Mouse (Mus musculus) limb, embryonic 15.5 days (tissue): ENCODE data around the gene Hoxa9. TPM values are rescaled to one million over a fixed set of nuclear protein-coding genes. Genes with fewer than 3 reads are reported as not detected.
A peak's percentile ranks its signal among the peaks of the same experiment; 100 is the strongest.

Source experiments
- ATAC-seq: fragments of 200-750 bp; cut with Nextera tagmentation; 2 replicates; pipeline ENCODE4 v1.8.0; 2017; ENCODE audit warnings: low read depth, moderate TSS enrichment; ENCODE audit not compliant: insufficient number of reproducible peaks, low FRiP score, low TSS enrichment
- H3K27ac ChIP-seq: fragments of 300-500 bp; sonication (generic); 2 replicates; pipeline ENCODE4 v1.5.1; 2015; ENCODE audit warnings: moderate library complexity, mild to moderate bottlenecking, inconsistent platforms
- H3K27me3 ChIP-seq: fragments of 300-500 bp; sonication (generic); 2 replicates; pipeline ENCODE4 v1.6.1; 2015; ENCODE audit warnings: inconsistent platforms
- H3K36me3 ChIP-seq: fragments of 300-500 bp; sonication (generic); 2 replicates; pipeline ENCODE4 v1.6.1; 2015; ENCODE audit warnings: inconsistent platforms
- H3K4me1 ChIP-seq: fragments of 300-500 bp; sonication (generic); 2 replicates; pipeline ENCODE4 v1.6.1; 2015; ENCODE audit warnings: inconsistent platforms
- H3K4me2 ChIP-seq: fragments of 300-500 bp; sonication (generic); 2 replicates; pipeline ENCODE4 v1.6.1; 2015; ENCODE audit warnings: mild to moderate bottlenecking, inconsistent platforms
- H3K4me3 ChIP-seq: fragments of 300-500 bp; sonication (generic); 2 replicates; pipeline ENCODE4 v1.5.1; 2015; ENCODE audit warnings: mild to moderate bottlenecking, inconsistent platforms
- H3K9ac ChIP-seq: fragments of 300-500 bp; sonication (generic); 2 replicates; pipeline ENCODE4 v1.6.1; 2015; ENCODE audit warnings: inconsistent platforms
- H3K9me3 ChIP-seq: fragments of 300-500 bp; sonication (generic); 2 replicates; pipeline ENCODE4 v1.6.1; 2016; ENCODE audit warnings: inconsistent platforms
- WGBS: fragments of 180-500 bp; shearing (Covaris S2); methylation state at CpG from one replicate; pipeline ENCODE4 v1.1.7; 2015; 5-methylcytosine and 5-hydroxymethylcytosine counted together
- polyA plus RNA-seq: library from polyadenylated mRNA; unstranded; fragments of >200 nt; fragmentation: Nextera tagmentation; extraction: Ambion mirVana; gene quantifications from 2 replicates; pipeline ENCODE4 v1.2.1, GENCODE M21; 2015

Gene Hoxa9
- polyA plus RNA-seq, 1 experiment from 2014 or later, result 34.0 TPM

GRCm38 (mm10) chr6:52216691-52217458, 14.0 kb downstream of the Hoxa9 start:
- peaks cover 32% of the 10 kb centered on the region for H3K27me3 ChIP-seq
- WGBS, result under 1% methylated on average over 60 of the region's 60 CpGs
- H3K36me3 ChIP-seq, result no peaks in the 10 kb centered on the region
- peak overlapping the region; percentile 83 for H3K4me2 ChIP-seq
- H3K4me1 ChIP-seq, result peaks cover 60% of the 10 kb centered on the region
- ATAC-seq, result no peak
- H3K9me3 ChIP-seq, result no peaks in the 10 kb centered on the region
- H3K27ac ChIP-seq, result peak overlapping the region; percentile 89
- peak overlapping the region; percentile 53 for H3K4me3 ChIP-seq
- H3K9ac ChIP-seq, result peak overlapping the region; percentile 45

- peaks cover 61% of the 10 kb centered on the region for H3K4me1 ChIP-seq
- no peak for ATAC-seq
- WGBS, result 4% methylated on average over 30 of the region's 30 CpGs
- no peaks in the 10 kb centered on the region for H3K9me3 ChIP-seq
- H3K9ac ChIP-seq, result peak overlapping the region; percentile 45; the same call in 1 of the 2 replicates
- no peaks in the 10 kb centered on the region for H3K36me3 ChIP-seq
- peak overlapping the region; percentile 53 for H3K4me3 ChIP-seq
- 0 out of 2 replicates have a peak overlapping the region, but pooled peaks have one; percentile 89 for H3K27ac ChIP-seq
- H3K4me2 ChIP-seq, result peak overlapping the region; percentile 83
- peaks cover 35% of the 10 kb centered on the region for H3K27me3 ChIP-seq
Observed at GRCm38 (mm10) chr6:52215771-52216535, 14.9 kb downstream of the Hoxa9 start.

- no peak overlapping the region for H3K4me3 ChIP-seq
- H3K9me3 ChIP-seq, result no peaks in the 10 kb centered on the region
- no peaks in the 10 kb centered on the region for H3K36me3 ChIP-seq
- peaks cover 60% of the 10 kb centered on the region for H3K4me1 ChIP-seq
- ATAC-seq, result no peak
- 58% methylated on average over 3 of the region's 3 CpGs for WGBS
- H3K27me3 ChIP-seq, result peaks cover 38% of the 10 kb centered on the region
- no peak overlapping the region for H3K27ac ChIP-seq
- H3K4me2 ChIP-seq, result peak overlapping the region; percentile 83; the same call in 1 of the 2 replicates
- H3K9ac ChIP-seq, result no peak overlapping the region
Observed at GRCm38 (mm10) chr6:52215070-52215469, 15.8 kb downstream of the Hoxa9 start.

- ATAC-seq, result no peak
- WGBS, result 50% methylated on average over 5 of the region's 5 CpGs
- Histone ChIP-seq H3K4me1 (peaks cover 64% of the 10 kb centered on the region), H3K4me2 (no peak overlapping the region), H3K4me3 (no peak overlapping the region), H3K27ac (no peak overlapping the region), H3K27me3 (peaks cover 40% of the 10 kb centered on the region), H3K36me3 (no peaks in the 10 kb centered on the region), H3K9ac (no peak overlapping the region), H3K9me3 (no peaks in the 10 kb centered on the region)
Observed at GRCm38 (mm10) chr6:52214271-52214670, 16.6 kb downstream of the Hoxa9 start.

GRCm38 (mm10) chr6:52213119-52213986, 17.5 kb downstream of the Hoxa9 start, which contains the start of the genes Hoxa3 and Gm28308:
Gene Hoxa3, minus strand, starts transcription at chr6:52213336.
Gene Gm28308, minus strand, starts transcription at chr6:52213339.
- Histone ChIP-seq H3K9ac (peak within 1 kb of the TSS; percentile 69), H3K27ac (peak within 1 kb of the TSS; percentile 90), H3K27me3 (peaks cover 40% of the 10 kb centered on the region)

GRCm38 (mm10) chr6:52212556-52213118, 18.3 kb downstream of the Hoxa9 start:
- Histone ChIP-seq H3K27me3 (peaks cover 44% of the 10 kb centered on the region), H3K9me3 (no peaks in the 10 kb centered on the region), H3K36me3 (no peaks in the 10 kb centered on the region), H3K9ac (peak overlapping the region; percentile 69), H3K4me3 (peak overlapping the region; percentile 55), H3K4me2 (peak overlapping the region; percentile 69), H3K4me1 (peaks cover 62% of the 10 kb centered on the region), H3K27ac (peak overlapping the region; percentile 90)
- no peak for ATAC-seq
- WGBS, result 2% methylated on average over 22 of the region's 22 CpGs

More at GRCm38 (mm10) chr6:52213119-52213986, 17.5 kb downstream of the Hoxa9 start, which contains the start of the genes Hoxa3 and Gm28308:
- H3K36me3 ChIP-seq, result no peaks in the 10 kb centered on the region
- whole genome bisulfite sequencing, result 3% methylated on average over 38 of the region's 38 CpGs
- peak within 1 kb of the TSS; percentile 69 for H3K4me2 ChIP-seq
- no peaks in the 10 kb centered on the region for H3K9me3 ChIP-seq
- H3K4me1 ChIP-seq, result peaks cover 64% of the 10 kb centered on the region
- peak; percentile 41 for ATAC-seq
- peak within 1 kb of the TSS; percentile 55 for H3K4me3 ChIP-seq

GRCm38 (mm10) chr6:52211961-52212360, 18.9 kb downstream of the Hoxa9 start:
- ATAC-seq, result no peak
- peak overlapping the region; percentile 69 for H3K4me2 ChIP-seq
- H3K36me3 ChIP-seq, result no peaks in the 10 kb centered on the region
- H3K4me1 ChIP-seq, result peaks cover 63% of the 10 kb centered on the region
- H3K27ac ChIP-seq, result peak overlapping the region; percentile 90
- 3% methylated on average over 13 of the region's 13 CpGs for WGBS
- H3K9ac ChIP-seq, result peak overlapping the region; percentile 69
- no peaks in the 10 kb centered on the region for H3K9me3 ChIP-seq
- peaks cover 51% of the 10 kb centered on the region for H3K27me3 ChIP-seq
- H3K4me3 ChIP-seq, result peak overlapping the region; percentile 55

- H3K9ac ChIP-seq, result peak overlapping the region; percentile 69
- H3K4me1 ChIP-seq, result peaks cover 63% of the 10 kb centered on the region
- peak overlapping the region; percentile 55 for H3K4me3 ChIP-seq
- ATAC-seq, result peak; percentile 36; the same call in 1 of the 2 replicates
- H3K36me3 ChIP-seq, result no peaks in the 10 kb centered on the region
- H3K4me2 ChIP-seq, result peak overlapping the region; percentile 69
- H3K27me3 ChIP-seq, result peaks cover 53% of the 10 kb centered on the region
- WGBS, result 2% methylated on average over 37 of the region's 37 CpGs
- H3K27ac ChIP-seq, result peak overlapping the region; percentile 51; the same call in 1 of the 2 replicates
- no peaks in the 10 kb centered on the region for H3K9me3 ChIP-seq
Observed at GRCm38 (mm10) chr6:52211170-52211935, 19.5 kb downstream of the Hoxa9 start.

- H3K4me1 ChIP-seq, result peaks cover 62% of the 10 kb centered on the region
- WGBS, result 32% methylated on average over 12 of the region's 12 CpGs
- peaks cover 5% of the 10 kb centered on the region; the same call in 1 of the 2 replicates for H3K36me3 ChIP-seq
- H3K4me3 ChIP-seq, result peak overlapping the region; percentile 39
- H3K9ac ChIP-seq, result 0 out of 2 replicates have a peak overlapping the region, but pooled peaks have one; percentile 8
- no peaks in the 10 kb centered on the region for H3K9me3 ChIP-seq
- peaks cover 53% of the 10 kb centered on the region for H3K27me3 ChIP-seq
- no peak overlapping the region for H3K27ac ChIP-seq
- ATAC-seq, result no peak
- peak overlapping the region; percentile 71 for H3K4me2 ChIP-seq
Observed at GRCm38 (mm10) chr6:52209685-52210046, 21.2 kb downstream of the Hoxa9 start.

- H3K4me1 ChIP-seq, result peaks cover 68% of the 10 kb centered on the region
- peak overlapping the region; percentile 17; the same call in 1 of the 2 replicates for H3K27ac ChIP-seq
- H3K36me3 ChIP-seq, result peaks cover 5% of the 10 kb centered on the region; the same call in 1 of the 2 replicates
- no peaks in the 10 kb centered on the region for H3K9me3 ChIP-seq
- 28% methylated on average over 18 of the region's 18 CpGs for WGBS
- H3K4me2 ChIP-seq, result peak overlapping the region; percentile 71
- H3K4me3 ChIP-seq, result peak overlapping the region; percentile 39
- H3K9ac ChIP-seq, result 0 out of 2 replicates have a peak overlapping the region, but pooled peaks have one; percentile 8
- peaks cover 53% of the 10 kb centered on the region for H3K27me3 ChIP-seq
- no peak for ATAC-seq
Observed at GRCm38 (mm10) chr6:52208868-52209684, 21.8 kb downstream of the Hoxa9 start.
